Mouse (Mus musculus) MEL (cell line): ENCODE measurements around the gene Arl15. TPM values are rescaled to one million over a fixed set of nuclear protein-coding genes. Genes with fewer than 3 reads are reported as not detected.

Experiments used
- DNase-seq: peaks from one replicate; pipeline ENCODE4 v3.0.0; 2011; ENCODE audit warnings: low read depth, low spot score
- H3K27ac ChIP-seq: 2 replicates; pipeline ENCODE4 v1.5.1; 2012; ENCODE audit warnings: low read depth, mild to moderate bottlenecking, control low read depth, low read length, moderate library complexity; ENCODE audit not compliant: control insufficient read depth
- H3K27me3 ChIP-seq, 2 experiments: fragments of 150-350 bp in 1 of 2; sonication (generic) in 1 of 2; 2 replicates each; pipeline ENCODE4 v1.6.1; 2012; ENCODE audit warnings: low read length in 2 of 2, mild to moderate bottlenecking in 2 of 2, improper control_type of control experiment in 1 of 2, moderate library complexity in 1 of 2; ENCODE audit not compliant: insufficient read depth in 2 of 2, control insufficient read depth in 1 of 2
- H3K36me3 ChIP-seq, 2 experiments: 2 replicates each; pipeline ENCODE4 v1.6.1; 2012 to 2014; ENCODE audit warnings: low read length in 2 of 2, improper control_type of control experiment in 1 of 2, inconsistent platforms in 1 of 2, mild to moderate bottlenecking in 1 of 2; ENCODE audit not compliant: insufficient read depth in 2 of 2, control insufficient read depth in 1 of 2
- H3K4me1 ChIP-seq, 2 experiments: fragments of 150-350 bp in 1 of 2; sonication (generic) in 1 of 2; 2 replicates each; pipeline ENCODE4 v1.6.1; 2012; ENCODE audit warnings: low read length in 2 of 2, improper control_type of control experiment in 1 of 2, mild to moderate bottlenecking in 1 of 2; ENCODE audit not compliant: insufficient read depth in 2 of 2, control insufficient read depth in 1 of 2
- H3K4me3 ChIP-seq, 2 experiments: fragments of 150-350 bp in 1 of 2; sonication (generic) in 1 of 2; 2 replicates each; pipeline ENCODE4 v1.5.1; 2012; ENCODE audit warnings: low read depth in 2 of 2, low read length in 2 of 2, mild to moderate bottlenecking in 2 of 2, moderate library complexity in 2 of 2, control low read depth in 1 of 2, improper control_type of control experiment in 1 of 2; ENCODE audit not compliant: control insufficient read depth in 1 of 2, insufficient read depth in 1 of 2
- H3K79me2 ChIP-seq: 2 replicates; pipeline ENCODE4 v1.6.1; 2012; ENCODE audit warnings: mild to moderate bottlenecking, low read length, moderate library complexity; ENCODE audit not compliant: control insufficient read depth, poor library complexity, insufficient read depth
- H3K9ac ChIP-seq: 2 replicates; pipeline ENCODE4 v1.6.1; 2012; ENCODE audit warnings: low read depth, mild to moderate bottlenecking, control low read depth, low read length, moderate library complexity; ENCODE audit not compliant: control insufficient read depth, poor library complexity, severe bottlenecking
- H3K9me3 ChIP-seq: fragments of 150-350 bp; sonication (generic); replicated peaks from 2 replicates; pipeline ENCODE4 v1.6.1; 2012; ENCODE audit warnings: mild to moderate bottlenecking, low read length, improper control_type of control experiment, moderate library complexity; ENCODE audit not compliant: insufficient read depth
- CHD2 ChIP-seq: IDR thresholded peaks from 2 replicates; pipeline ENCODE4 v1.6.1; 2011; ENCODE audit warnings: low read length, improper control_type of control experiment
- CTCF ChIP-seq, 3 experiments: IDR thresholded peaks in 2 of 3; conservative IDR thresholded peaks in 1 of 3; 2 replicates each; pipeline ENCODE4 v1.5.1; 2011 to 2012; ENCODE audit warnings: low read length in 3 of 3, low read depth in 2 of 3, mild to moderate bottlenecking in 2 of 3, improper control_type of control experiment in 1 of 3, inconsistent platforms in 1 of 3, mixed read lengths in 1 of 3, moderate library complexity in 1 of 3; ENCODE audit not compliant: control insufficient read depth in 1 of 3, insufficient read depth in 1 of 3, poor library complexity in 1 of 3, severe bottlenecking in 1 of 3
- E2F4 ChIP-seq: IDR thresholded peaks from 2 replicates; pipeline ENCODE4 v1.6.1; 2011; ENCODE audit warnings: low read depth, low read length, improper control_type of control experiment, borderline replicate concordance
- ELF1 ChIP-seq: IDR thresholded peaks from 2 replicates; pipeline ENCODE4 v1.6.1; 2014; ENCODE audit warnings: low read depth, mild to moderate bottlenecking, inconsistent platforms, low read length, improper control_type of control experiment, moderate library complexity
- GATA1 ChIP-seq: IDR thresholded peaks from 2 replicates; pipeline ENCODE4 v1.6.1; 2011; ENCODE audit warnings: low read depth, low read length, improper control_type of control experiment
- HCFC1 ChIP-seq: IDR thresholded peaks from 2 replicates; pipeline ENCODE4 v1.6.1; 2012; ENCODE audit warnings: low read depth, mild to moderate bottlenecking, inconsistent platforms, low read length, improper control_type of control experiment, moderate library complexity
- MAFK ChIP-seq: IDR thresholded peaks from 2 replicates; pipeline ENCODE4 v1.6.1; 2011; ENCODE audit warnings: low read depth, mild to moderate bottlenecking, low read length, improper control_type of control experiment, borderline replicate concordance
- MAZ ChIP-seq: IDR thresholded peaks from 2 replicates; pipeline ENCODE4 v1.6.1; 2012; ENCODE audit warnings: low read depth, mild to moderate bottlenecking, inconsistent platforms, low read length, improper control_type of control experiment
- MEF2A ChIP-seq: IDR thresholded peaks from 2 replicates; pipeline ENCODE4 v1.6.1; 2014; ENCODE audit warnings: low read depth, mild to moderate bottlenecking, inconsistent platforms, low read length, improper control_type of control experiment; ENCODE audit not compliant: poor library complexity, insufficient replicate concordance, severe bottlenecking; ENCODE audit errors: extremely low read depth
- NRF1 ChIP-seq: IDR thresholded peaks from 2 replicates; pipeline ENCODE4 v1.6.1; 2014; ENCODE audit warnings: low read depth, mild to moderate bottlenecking, inconsistent platforms, low read length, improper control_type of control experiment, moderate library complexity; ENCODE audit not compliant: poor library complexity, insufficient read depth, severe bottlenecking
- RAD21 ChIP-seq: IDR thresholded peaks from 2 replicates; pipeline ENCODE4 v1.6.1; 2011; ENCODE audit warnings: mild to moderate bottlenecking, low read depth, low read length, improper control_type of control experiment
- TBP ChIP-seq: IDR thresholded peaks from 2 replicates; pipeline ENCODE4 v1.8.0; 2011; ENCODE audit warnings: low read depth, low read length, improper control_type of control experiment
- TCF12 ChIP-seq: IDR thresholded peaks from 2 replicates; pipeline ENCODE4 v1.6.1; 2014; ENCODE audit warnings: low read depth, mild to moderate bottlenecking, inconsistent platforms, low read length, improper control_type of control experiment, moderate library complexity
- USF1 ChIP-seq: IDR thresholded peaks from 2 replicates; pipeline ENCODE4 v1.6.1; 2014; ENCODE audit warnings: low read depth, mild to moderate bottlenecking, inconsistent platforms, low read length, improper control_type of control experiment, moderate library complexity
- USF2 ChIP-seq, 2 experiments: IDR thresholded peaks; 2 replicates each; pipeline ENCODE4 v1.6.1; 2011 to 2012; ENCODE audit warnings: improper control_type of control experiment in 2 of 2, low read length in 2 of 2, borderline replicate concordance in 1 of 2, inconsistent platforms in 1 of 2, low read depth in 1 of 2, mild to moderate bottlenecking in 1 of 2; ENCODE audit not compliant: insufficient read depth in 1 of 2
- ZC3H11A ChIP-seq: IDR thresholded peaks from 2 replicates; pipeline ENCODE4 v1.6.1; 2012; ENCODE audit warnings: low read depth, mild to moderate bottlenecking, inconsistent platforms, low read length, improper control_type of control experiment
- ZKSCAN1 ChIP-seq: IDR thresholded peaks from 2 replicates; pipeline ENCODE4 v1.6.1; 2012; ENCODE audit warnings: low read depth, mild to moderate bottlenecking, inconsistent platforms, low read length, improper control_type of control experiment, moderate library complexity
- ZMIZ1 ChIP-seq: IDR thresholded peaks from 2 replicates; pipeline ENCODE4 v1.6.1; 2012; ENCODE audit warnings: low read depth, mild to moderate bottlenecking, inconsistent platforms, low read length, improper control_type of control experiment, moderate library complexity
- polyA plus RNA-seq, 2 experiments: library from polyadenylated mRNA; stranded (reverse) in 1 of 2; unstranded in 1 of 2; fragments of >175 nt in 1 of 2; fragments of >200 nt in 1 of 2; gene quantifications; 2 replicates each; pipeline versions ENCODE4 v1.2.1 to v1.2.4; 2012; ENCODE audit warnings: low replicate concordance in 2 of 2, low read depth in 1 of 2; ENCODE audit not compliant: insufficient read length in 2 of 2, insufficient read depth in 1 of 2, missing spikeins in 1 of 2
- total RNA-seq: library from RNA; depleted of rRNA; stranded (reverse); fragments of 300-350 nt; gene quantifications from 2 replicates; pipeline ENCODE4 v1.2.3, GENCODE M21; 2012

The Arl15 gene
- total and polyA plus RNA-seq, 3 experiments = 3.6 to 5.8 TPM; not detected in 1

- Histone ChIP-seq H3K27ac (no peak overlapping the region), H3K4me3 (no peak overlapping the region), H3K27me3 (no peaks in the 10 kb centered on the region), H3K79me2 (no peaks in the 10 kb centered on the region), H3K9me3 (no peaks in the 10 kb centered on the region), H3K36me3 (no peaks in the 10 kb centered on the region), H3K4me1 (peaks cover 0 to 1% of the 10 kb centered on the region in 2 experiments; a peak in 2 of 4 replicates), H3K9ac (no peak overlapping the region)
- TF ChIP-seq MEF2A (no peak), ELF1 (no peak), MAZ (no peak), NRF1 (no peak)
- no peak for DNase-seq
These were observed 292.0 kb downstream of the Arl15 start for GRCm38 (mm10) chr13:114086325-114086724.

DNA sequence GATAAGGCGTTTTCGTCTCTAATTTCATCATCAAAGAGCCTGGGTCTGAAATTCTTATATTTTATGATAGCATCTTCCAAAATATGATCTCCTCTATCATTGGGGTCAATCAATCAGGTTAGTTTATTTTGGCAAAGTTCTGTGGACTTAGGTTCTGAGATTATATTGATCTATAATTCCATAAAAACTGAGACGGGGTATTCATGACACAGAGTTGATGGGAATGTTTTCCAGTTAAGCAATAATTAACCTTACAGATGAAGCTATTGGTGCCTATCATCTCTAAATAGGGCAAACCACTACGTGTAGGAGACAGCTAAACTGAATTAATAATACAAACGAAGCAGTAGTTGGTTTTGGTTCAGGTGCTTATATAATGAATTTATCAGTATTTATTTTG, 292.5 kb downstream of the Arl15 start:
- H3K27ac ChIP-seq = no peak overlapping the region
- H3K9me3 ChIP-seq = no peaks in the 10 kb centered on the region
- H3K4me1 ChIP-seq = peaks cover 0 to 5% of the 10 kb centered on the region in 2 experiments; a peak in 3 of 4 replicates
- H3K4me3 ChIP-seq = no peak overlapping the region
- no peaks in the 10 kb centered on the region for H3K79me2 ChIP-seq
- DNase-seq = no peak
- TF ChIP-seq ELF1 = no peak
- TF ChIP-seq TBP = no peak
- TF ChIP-seq HCFC1 = no peak
- no peak for TF ChIP-seq ZKSCAN1
- TF ChIP-seq GATA1 = no peak
- no peak for TF ChIP-seq USF1
- no peak for TF ChIP-seq ZC3H11A
- no peak for TF ChIP-seq E2F4
- TF ChIP-seq CHD2 = no peak
- TF ChIP-seq USF2 (IDR thresholded peaks at IDR 0.05; ENCODE audit: borderline replicate concordance in 1 of 2, insufficient read depth in 1 of 2, low read depth in 1 of 2, low read length in 2 of 2) = no peak
- TF ChIP-seq MAFK = no peak
- no peak for TF ChIP-seq RAD21
- no peak for TF ChIP-seq CTCF (IDR thresholded peaks at IDR 0.05 in 2 of 3, conservative IDR thresholded peaks at IDR 0.05 in 1 of 3; ENCODE audit: control insufficient read depth in 1 of 3, insufficient read depth in 1 of 3, low read depth in 2 of 3, low read length in 3 of 3, poor library complexity in 1 of 3, severe bottlenecking in 1 of 3)
- no peak for TF ChIP-seq TCF12
- TF ChIP-seq ZMIZ1 = no peak
- no peak overlapping the region for H3K9ac ChIP-seq
- H3K27me3 ChIP-seq = no peaks in the 10 kb centered on the region
- peaks cover 0 to 3% of the 10 kb centered on the region in 2 experiments; a peak in 1 of 4 replicates for H3K36me3 ChIP-seq
